Mouse (Mus musculus): Measurements from ENCODE around the gene Cdc42ep2.

DNA sequence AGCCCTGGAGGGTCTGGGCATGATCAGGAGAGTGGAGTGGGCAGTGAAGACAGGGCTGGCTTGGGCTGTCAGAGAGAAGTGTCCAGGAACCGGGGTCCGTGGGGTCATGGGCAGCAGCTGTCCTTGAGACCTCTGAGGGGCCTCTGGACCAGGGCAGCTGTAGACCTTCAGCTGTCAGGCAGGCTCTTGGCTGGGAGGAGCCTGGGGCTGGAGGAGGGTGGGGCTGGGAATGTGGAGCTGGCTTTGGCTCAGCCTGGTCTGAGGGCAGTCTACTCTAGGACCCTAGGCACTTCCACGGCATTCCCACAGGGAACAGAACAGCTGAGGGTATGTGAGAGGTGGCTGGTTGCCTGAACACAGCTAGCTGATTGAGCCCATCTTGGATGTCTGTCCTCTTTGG lies 10.7 kb upstream of the Cdc42ep2 start:
- TF ChIP-seq CTCF (IDR thresholded peaks at IDR 0.05; ENCODE audit: insufficient read depth, low read depth, low read length), result no peak
- no peak for TF ChIP-seq POLR2A (IDR thresholded peaks at IDR 0.05; ENCODE audit: insufficient read depth, low read depth, low read length)
